19 mouse cellular contexts compared by ENCODE assay signal in genomic region chr11:100058875-100059274, GRCm38 (mm10). TPM values are rescaled to one million over a fixed set of nuclear protein-coding genes. Genes with fewer than 3 reads are reported as not detected.
DNase-seq lines count a peak whose midpoint lies in the region; ATAC-seq and TF ChIP-seq lines count a peak whose summit lies in the region.
"Had no signal": no experiment of that assay in that cellular context is flagged by ENCODE, and none has a peak within 500 bp of the region (broad histone marks: within the 10 kb centered on the region; RNA-seq: fewer than 3 reads in every experiment).

No protein-coding gene starts in this region.

- H3K4me3 ChIP-seq in forebrain, postnatal 0 days (ENCODE audit: low read depth, low read length) = no peak overlapping the region
- no peak overlapping the region for H3K4me3 ChIP-seq in forebrain, embryonic 10.5 days
- no peak overlapping the region for H3K4me3 ChIP-seq in lung, embryonic 14.5 days (ENCODE audit: low read depth, low read length)
- H3K4me3 ChIP-seq: forebrain, embryonic 13.5 days; heart, embryonic 15.5 days; left cerebral cortex, adult 2 months; lung, embryonic 15.5 days; midbrain, embryonic 10.5 days had no signal

- no peaks in the 10 kb centered on the region for H3K36me3 ChIP-seq in forebrain, postnatal 0 days (ENCODE audit: insufficient read depth)
- H3K36me3 ChIP-seq in forebrain, embryonic 10.5 days (replicated peaks) = no peaks in the 10 kb centered on the region
- H3K36me3 ChIP-seq in lung, embryonic 14.5 days (ENCODE audit: insufficient read depth) = no peaks in the 10 kb centered on the region
- H3K36me3 ChIP-seq: heart, embryonic 15.5 days; lung, embryonic 15.5 days; midbrain, embryonic 10.5 days had no signal

- no peak for DNase-seq in forebrain, postnatal 0 days
- DNase-seq in forebrain, embryonic 10.5 days (ENCODE audit: extremely low spot score, low spot score) = no peak
- DNase-seq in lung, embryonic 14.5 days = peak; percentile 36
- DNase-seq in lung, postnatal 36 days = no peak
- DNase-seq in R1 (ENCODE audit: low read depth, low spot score) = peak; percentile 78
- peak; percentile 86 for DNase-seq in retina, postnatal 1 day
- DNase-seq in thymus, postnatal 10 days (ENCODE audit: low spot score in 2 of 2) = no peak
- DNase-seq in adrenal gland, postnatal 25 days = no peak
- DNase-seq: cerebellum, adult 2 months; gastrocnemius, postnatal 25 days; kidney, postnatal 25 days; right cerebral cortex, adult 18-20 months; thymus, adult 18-20 months had no signal

- 0 out of 2 replicates have a peak, but pooled peaks have one; percentile 25 for TF ChIP-seq CTCF in forebrain, postnatal 0 days (IDR thresholded peaks at IDR 0.05; ENCODE audit: low read depth)
- TF ChIP-seq CTCF in lung, embryonic 14.5 days (IDR thresholded peaks at IDR 0.05; ENCODE audit: low read depth) = peak; percentile 36

- H3K9me3 ChIP-seq in forebrain, postnatal 0 days (ENCODE audit: low read length) = no peaks in the 10 kb centered on the region
- no peaks in the 10 kb centered on the region for H3K9me3 ChIP-seq in forebrain, embryonic 10.5 days
- no peaks in the 10 kb centered on the region for H3K9me3 ChIP-seq in lung, embryonic 14.5 days (ENCODE audit: low read depth, low read length)
- H3K9me3 ChIP-seq: forebrain, embryonic 13.5 days; heart, embryonic 15.5 days; lung, embryonic 15.5 days; midbrain, embryonic 10.5 days had no signal

- H3K27me3 ChIP-seq in forebrain, postnatal 0 days (ENCODE audit: insufficient read depth, low read length) = no peaks in the 10 kb centered on the region
- no peaks in the 10 kb centered on the region for H3K27me3 ChIP-seq in forebrain, embryonic 10.5 days (ENCODE audit: poor library complexity, severe bottlenecking)
- H3K27me3 ChIP-seq in lung, embryonic 14.5 days (ENCODE audit: insufficient read depth, low read length) = no peaks in the 10 kb centered on the region
- H3K27me3 ChIP-seq: forebrain, embryonic 13.5 days; heart, embryonic 15.5 days; lung, embryonic 15.5 days had no signal

- no peak overlapping the region for H3K4me2 ChIP-seq in forebrain, postnatal 0 days (ENCODE audit: low read depth)
- H3K4me2 ChIP-seq in lung, embryonic 14.5 days = no peak overlapping the region
- H3K4me2 ChIP-seq: forebrain, embryonic 13.5 days; heart, embryonic 15.5 days; lung, embryonic 15.5 days had no signal

- 56% methylated on average over 8 of the region's 8 CpGs for WGBS in forebrain, postnatal 0 days
- 67% methylated on average over 8 of the region's 8 CpGs for WGBS in forebrain, embryonic 10.5 days
- 71% methylated on average over 8 of the region's 8 CpGs for WGBS in lung, embryonic 14.5 days

- H3K27ac ChIP-seq in forebrain, postnatal 0 days (ENCODE audit: low read depth, low read length) = no peak overlapping the region
- no peak overlapping the region for H3K27ac ChIP-seq in forebrain, embryonic 10.5 days
- no peak overlapping the region for H3K27ac ChIP-seq in lung, embryonic 14.5 days (ENCODE audit: low read depth)
- H3K27ac ChIP-seq: forebrain, embryonic 13.5 days; heart, embryonic 15.5 days; left cerebral cortex, adult 2 months; lung, embryonic 15.5 days; midbrain, embryonic 10.5 days had no signal

- no peak for ATAC-seq in forebrain, postnatal 0 days
- ATAC-seq in lung, embryonic 14.5 days (ENCODE audit: insufficient read depth) = no peak
- ATAC-seq: forebrain, embryonic 13.5 days had no signal

- no peak overlapping the region for H3K9ac ChIP-seq in forebrain, postnatal 0 days
- H3K9ac ChIP-seq in lung, embryonic 14.5 days = no peak overlapping the region
- H3K9ac ChIP-seq: forebrain, embryonic 13.5 days; heart, embryonic 15.5 days; lung, embryonic 15.5 days had no signal

- H3K4me1 ChIP-seq in forebrain, postnatal 0 days (ENCODE audit: insufficient read depth) = no peaks in the 10 kb centered on the region
- no peaks in the 10 kb centered on the region for H3K4me1 ChIP-seq in forebrain, embryonic 10.5 days
- no peaks in the 10 kb centered on the region for H3K4me1 ChIP-seq in lung, embryonic 14.5 days (ENCODE audit: insufficient read depth)
- H3K4me1 ChIP-seq: forebrain, embryonic 13.5 days; heart, embryonic 15.5 days; lung, embryonic 15.5 days; midbrain, embryonic 10.5 days had no signal

RNA-seq across cellular contexts. Expression of gene Krt31, which starts 8.5 kb away (rescaled TPM):
- not detected in 2 replicates for total RNA-seq in forebrain, postnatal 0 days (2014; rRNA removed)
- not detected in 2 replicates for polyA plus RNA-seq in forebrain, postnatal 0 days (2015; fragmentation: Nextera tagmentation; extraction: Ambion mirVana)
- polyA plus RNA-seq in forebrain, embryonic 10.5 days (2016; fragmentation: Nextera tagmentation; extraction: Ambion mirVana) = not detected in 2 replicates
- polyA plus RNA-seq in lung, embryonic 14.5 days (2014; fragmentation: Nextera tagmentation; extraction: Ambion mirVana) = not detected in 2 replicates
- total RNA-seq in adrenal gland, postnatal 25 days (2021) = not detected in 2 replicates
- total RNA-seq: gastrocnemius, postnatal 25 days; left cerebral cortex, adult 2 months had no signal
- polyA plus RNA-seq: cerebellum, adult 2 months; forebrain, embryonic 13.5 days; heart, embryonic 15.5 days; midbrain, embryonic 10.5 days; neural tube, embryonic 11.5 days had no signal

RNA-seq across cellular contexts. Expression of gene Krt34, which starts 17.5 kb away (rescaled TPM):
- total RNA-seq in forebrain, postnatal 0 days (2014; rRNA removed) = not detected in 2 replicates
- 0.10 TPM in 1 of 2 replicates, not detected in the other for polyA plus RNA-seq in forebrain, postnatal 0 days (2015; fragmentation: Nextera tagmentation; extraction: Ambion mirVana)
- not detected in 2 replicates for polyA plus RNA-seq in forebrain, embryonic 10.5 days (2016; fragmentation: Nextera tagmentation; extraction: Ambion mirVana)
- not detected in 2 replicates for polyA plus RNA-seq in lung, embryonic 14.5 days (2014; fragmentation: Nextera tagmentation; extraction: Ambion mirVana)
- not detected in 2 replicates for total RNA-seq in adrenal gland, postnatal 25 days (2021)
- total RNA-seq: gastrocnemius, postnatal 25 days; left cerebral cortex, adult 2 months had no signal
- polyA plus RNA-seq: cerebellum, adult 2 months; forebrain, embryonic 13.5 days; heart, embryonic 15.5 days; midbrain, embryonic 10.5 days; neural tube, embryonic 11.5 days had no signal

RNA-seq across cellular contexts. Expression of gene Krt32, which starts 29.2 kb away (rescaled TPM):
- total RNA-seq in forebrain, postnatal 0 days (2014; rRNA removed) = not detected in 2 replicates
- not detected in 2 replicates for polyA plus RNA-seq in forebrain, postnatal 0 days (2015; fragmentation: Nextera tagmentation; extraction: Ambion mirVana)
- polyA plus RNA-seq in forebrain, embryonic 10.5 days (2016; fragmentation: Nextera tagmentation; extraction: Ambion mirVana) = not detected in 2 replicates
- not detected in 2 replicates for polyA plus RNA-seq in lung, embryonic 14.5 days (2014; fragmentation: Nextera tagmentation; extraction: Ambion mirVana)
- total RNA-seq in adrenal gland, postnatal 25 days (2021) = not detected in 2 replicates
- total RNA-seq: gastrocnemius, postnatal 25 days; left cerebral cortex, adult 2 months had no signal
- polyA plus RNA-seq: cerebellum, adult 2 months; forebrain, embryonic 13.5 days; heart, embryonic 15.5 days; lung, embryonic 15.5 days; midbrain, embryonic 10.5 days; neural tube, embryonic 11.5 days had no signal

RNA-seq across cellular contexts. Expression of gene Krt33b, which starts 29.2 kb away (rescaled TPM):
- total RNA-seq in forebrain, postnatal 0 days (2014; rRNA removed) = not detected in 2 replicates
- polyA plus RNA-seq in forebrain, postnatal 0 days (2015; fragmentation: Nextera tagmentation; extraction: Ambion mirVana) = not detected in 2 replicates
- polyA plus RNA-seq in forebrain, embryonic 10.5 days (2016; fragmentation: Nextera tagmentation; extraction: Ambion mirVana) = not detected in 2 replicates
- not detected in 2 replicates for polyA plus RNA-seq in lung, embryonic 14.5 days (2014; fragmentation: Nextera tagmentation; extraction: Ambion mirVana)
- not detected in 2 replicates for total RNA-seq in adrenal gland, postnatal 25 days (2021)
- total RNA-seq: gastrocnemius, postnatal 25 days; left cerebral cortex, adult 2 months had no signal
- polyA plus RNA-seq: cerebellum, adult 2 months; forebrain, embryonic 13.5 days; heart, embryonic 15.5 days; lung, embryonic 15.5 days; midbrain, embryonic 10.5 days; neural tube, embryonic 11.5 days had no signal

RNA-seq across cellular contexts. Expression of gene Krt35, which starts 37.2 kb away (rescaled TPM):
- not detected in 2 replicates for total RNA-seq in forebrain, postnatal 0 days (2014; rRNA removed)
- polyA plus RNA-seq in forebrain, postnatal 0 days (2015; fragmentation: Nextera tagmentation; extraction: Ambion mirVana) = not detected in 2 replicates
- polyA plus RNA-seq in forebrain, embryonic 10.5 days (2016; fragmentation: Nextera tagmentation; extraction: Ambion mirVana) = not detected in 2 replicates
- polyA plus RNA-seq in lung, embryonic 14.5 days (2014; fragmentation: Nextera tagmentation; extraction: Ambion mirVana) = not detected in 2 replicates
- not detected in 2 replicates for total RNA-seq in adrenal gland, postnatal 25 days (2021)
- total RNA-seq: gastrocnemius, postnatal 25 days; left cerebral cortex, adult 2 months had no signal
- polyA plus RNA-seq: cerebellum, adult 2 months; forebrain, embryonic 13.5 days; heart, embryonic 15.5 days; lung, embryonic 15.5 days; midbrain, embryonic 10.5 days; neural tube, embryonic 11.5 days had no signal

Comparison
In these comparisons a context has a peak if more than half of its experiments do, and no peak if none do; other contexts are left out.
1. DNase-seq: peak in lung, embryonic 14.5 days (single experiment), R1 (single experiment) and retina, postnatal 1 day (single experiment); none in forebrain, postnatal 0 days (single experiment), forebrain, embryonic 10.5 days (single experiment), lung, postnatal 36 days (single experiment), thymus, postnatal 10 days (0 of 2) and adrenal gland, postnatal 25 days (single experiment).